Mouse (Mus musculus) C2C12 (cell line): ENCODE measurements around the gene Gm9747.

Experiments
- CTCF ChIP-seq: IDR thresholded peaks from one replicate; pipeline ENCODE4 v1.5.1; 2011; ENCODE audit not compliant: control insufficient read depth, insufficient read depth, insufficient read length
- FOSL1 ChIP-seq: IDR thresholded peaks from one replicate; pipeline ENCODE4 v1.8.0; 2011; ENCODE audit warnings: mild to moderate bottlenecking, low read length; ENCODE audit not compliant: poor library complexity, insufficient read depth, severe bottlenecking
- MAX ChIP-seq: IDR thresholded peaks from one replicate; pipeline ENCODE4 v1.6.1; 2011; ENCODE audit warnings: mild to moderate bottlenecking, control low read depth
- MYOD1 ChIP-seq: IDR thresholded peaks from one replicate; pipeline ENCODE4 v1.6.1; 2011; ENCODE audit warnings: low read depth; ENCODE audit not compliant: control insufficient read depth, insufficient read length
- MYOG ChIP-seq: IDR thresholded peaks from one replicate; pipeline ENCODE4 v1.6.1; 2011; ENCODE audit not compliant: control insufficient read depth, insufficient read length; ENCODE audit errors: extremely low read depth
- USF1 ChIP-seq: IDR thresholded peaks from one replicate; pipeline ENCODE4 v1.6.1; 2011; ENCODE audit warnings: low read depth, mild to moderate bottlenecking, control low read depth, moderate library complexity

DNA sequence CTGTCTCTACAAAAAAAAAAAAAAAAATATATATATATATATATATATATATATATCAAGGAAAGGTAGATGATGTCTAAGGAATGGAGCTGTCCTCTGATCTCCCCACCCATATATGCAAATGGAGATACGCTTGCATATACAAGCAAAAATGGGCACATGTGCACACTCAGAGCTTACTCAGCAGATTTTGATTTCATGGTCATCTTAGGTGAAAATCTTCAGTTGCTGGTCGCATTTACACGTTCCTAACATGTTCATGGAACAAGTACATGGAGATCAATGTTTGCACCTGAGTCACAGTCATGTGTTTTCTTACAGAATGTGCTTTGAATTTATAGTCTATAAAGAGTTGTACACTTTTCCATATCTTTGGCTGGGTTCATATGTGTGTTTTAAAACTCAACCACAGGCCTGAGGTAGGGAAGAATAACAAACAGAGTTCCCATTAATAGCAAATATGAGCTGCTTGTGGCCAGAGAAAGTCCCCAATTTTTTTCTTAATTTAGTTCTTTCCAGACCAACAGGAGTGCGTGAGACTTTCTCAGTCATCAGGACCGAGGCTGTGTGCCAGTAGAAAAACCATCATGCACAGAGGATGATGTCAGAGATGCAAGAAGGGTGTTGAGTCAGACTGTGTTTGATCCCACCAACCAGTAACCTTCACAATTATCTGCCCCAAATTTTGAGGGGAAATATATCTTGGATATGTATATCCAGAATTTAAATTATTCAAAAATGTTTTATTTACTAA lies 9.7 kb upstream of the Gm9747 start:
- TF ChIP-seq CTCF (no peak), USF1 (no peak), MYOD1 (no peak), FOSL1 (no peak), MAX (no peak), MYOG (no peak)
